In the genomic region with DNA sequence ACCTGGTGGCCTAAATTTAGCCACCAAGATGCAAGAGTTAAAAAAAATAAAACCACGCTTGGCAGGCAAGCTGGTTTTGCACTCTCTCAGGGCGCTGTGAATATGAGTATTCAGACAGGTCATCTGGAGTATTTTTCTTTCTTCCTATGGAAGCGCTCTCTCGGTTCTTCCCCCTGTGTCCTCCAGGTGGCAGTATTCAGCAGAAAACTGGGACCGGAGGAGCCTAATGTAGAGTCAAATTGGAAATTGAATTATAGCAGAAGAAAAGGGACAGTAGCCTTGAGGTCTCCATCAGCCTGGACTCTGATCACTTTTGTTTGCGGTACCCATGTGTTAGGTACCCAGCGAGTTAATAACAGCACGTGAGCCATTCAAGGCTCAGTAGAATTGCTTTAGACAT, we compare ENCODE assay signal across 9 mouse cellular contexts.
DNase-seq lines count a peak whose midpoint lies in the region; ATAC-seq and TF ChIP-seq lines count a peak whose summit lies in the region.
"Had no signal": no experiment of that assay in that cellular context is flagged by ENCODE, and none has a peak within 500 bp of the region (broad histone marks: within the 10 kb centered on the region; RNA-seq: fewer than 3 reads in every experiment).

No protein-coding gene starts in this region.

- H3K4me1 ChIP-seq in forebrain, embryonic 10.5 days = peaks cover 12% of the 10 kb centered on the region; the same call in 1 of the 2 replicates
- H3K4me1 ChIP-seq in hindbrain, embryonic 15.5 days (replicated peaks) = peaks cover 5% of the 10 kb centered on the region; the same call in 1 of the 2 replicates
- peaks cover 25% of the 10 kb centered on the region for H3K4me1 ChIP-seq in midbrain, embryonic 15.5 days
- no peaks in the 10 kb centered on the region for H3K4me1 ChIP-seq in spleen, adult 2 months (ENCODE audit: control insufficient read depth, insufficient read depth, insufficient read length)

- TF ChIP-seq CTCF in spleen, adult 2 months (IDR thresholded peaks at IDR 0.05; ENCODE audit: extremely low read depth, insufficient read depth, insufficient read length, insufficient replicate concordance) = peak; percentile 60; the same call in 1 of the 2 replicates

- no peak overlapping the region for H3K4me2 ChIP-seq in hindbrain, embryonic 15.5 days
- no peak overlapping the region for H3K4me2 ChIP-seq in midbrain, embryonic 15.5 days
- H3K4me2 ChIP-seq: lung, embryonic 15.5 days had no signal

- WGBS in forebrain, embryonic 10.5 days = 45% methylated on average over 8 of the region's 8 CpGs
- 21% methylated on average over 8 of the region's 8 CpGs for WGBS in hindbrain, embryonic 15.5 days
- 24% methylated on average over 8 of the region's 8 CpGs for WGBS in midbrain, embryonic 15.5 days
- 28% methylated on average over 8 of the region's 8 CpGs for WGBS in spleen, adult 2 months

- peak; percentile 65 for ATAC-seq in hindbrain, embryonic 15.5 days (ENCODE audit: low FRiP score, low read depth)
- ATAC-seq in midbrain, embryonic 15.5 days (replicated peaks) = 0 out of 2 replicates have a peak, but pooled peaks have one; percentile 38

- TF ChIP-seq POLR2A in spleen, adult 2 months (IDR thresholded peaks at IDR 0.05; ENCODE audit: low read depth, low read length) = no peak

- no peak overlapping the region for H3K4me3 ChIP-seq in forebrain, embryonic 10.5 days
- no peak overlapping the region for H3K4me3 ChIP-seq in hindbrain, embryonic 15.5 days
- H3K4me3 ChIP-seq in midbrain, embryonic 15.5 days = no peak overlapping the region
- H3K4me3 ChIP-seq in spleen, adult 2 months (ENCODE audit: extremely low read depth, insufficient read depth, insufficient read length) = no peak overlapping the region
- H3K4me3 ChIP-seq: lung, embryonic 15.5 days had no signal

- H3K9me3 ChIP-seq in forebrain, embryonic 10.5 days = no peaks in the 10 kb centered on the region
- H3K9me3 ChIP-seq in hindbrain, embryonic 15.5 days = no peaks in the 10 kb centered on the region
- H3K9me3 ChIP-seq in midbrain, embryonic 15.5 days = no peaks in the 10 kb centered on the region
- H3K9me3 ChIP-seq: lung, embryonic 15.5 days had no signal

- intact Hi-C loops in left cerebral cortex, postnatal 14 days (cut with DNase I) = loop anchor here (1.0 to 5.0 kb wide), 2 partner anchors 271 to 636 kb away; partner anchors contain the start of gene Hoxa7

- peaks cover 25% of the 10 kb centered on the region for H3K36me3 ChIP-seq in forebrain, embryonic 10.5 days (replicated peaks)
- H3K36me3 ChIP-seq in hindbrain, embryonic 15.5 days = no peaks in the 10 kb centered on the region
- H3K36me3 ChIP-seq in midbrain, embryonic 15.5 days (replicated peaks) = no peaks in the 10 kb centered on the region
- no peaks in the 10 kb centered on the region; the same call in none of the 2 replicates for H3K36me3 ChIP-seq in spleen, adult 2 months (ENCODE audit: control insufficient read depth, insufficient read depth, low read length)
- H3K36me3 ChIP-seq: lung, embryonic 15.5 days had no signal

- no peak overlapping the region for H3K27ac ChIP-seq in forebrain, embryonic 10.5 days
- H3K27ac ChIP-seq in hindbrain, embryonic 15.5 days (replicated peaks) = peak overlapping the region; percentile 76
- peak overlapping the region; percentile 45; the same call in 1 of the 2 replicates for H3K27ac ChIP-seq in midbrain, embryonic 15.5 days
- H3K27ac ChIP-seq in spleen, adult 2 months (ENCODE audit: insufficient read depth, low read length) = no peak overlapping the region
- H3K27ac ChIP-seq: lung, embryonic 15.5 days had no signal

- no peak overlapping the region for H3K9ac ChIP-seq in hindbrain, embryonic 15.5 days
- H3K9ac ChIP-seq in midbrain, embryonic 15.5 days = no peak overlapping the region
- H3K9ac ChIP-seq: lung, embryonic 15.5 days had no signal

- DNase-seq in left cerebral cortex, adult 18-20 months (ENCODE audit: low spot score in 2 of 2) = peak; percentile 77 to 80
- DNase-seq in left cerebral cortex, adult 11 months (ENCODE audit: low spot score) = no peak
- DNase-seq in brain, adult 2 months (ENCODE audit: low read depth, low spot score) = peak; percentile 86
- peak; percentile 64 for DNase-seq in forebrain, embryonic 10.5 days (ENCODE audit: extremely low spot score, low spot score)
- DNase-seq in left cerebral cortex, postnatal 14 days (ENCODE audit: low spot score in 2 of 2) = peak; percentile 70 to 81
- peak in 1 of 2 experiments; percentile 39 for DNase-seq in spleen, adult 2 months (ENCODE audit: low read depth in 1 of 2, low spot score in 2 of 2)

- H3K27me3 ChIP-seq in forebrain, embryonic 10.5 days (ENCODE audit: poor library complexity, severe bottlenecking) = no peaks in the 10 kb centered on the region
- H3K27me3 ChIP-seq in hindbrain, embryonic 15.5 days = no peaks in the 10 kb centered on the region
- no peaks in the 10 kb centered on the region for H3K27me3 ChIP-seq in midbrain, embryonic 15.5 days (replicated peaks)
- H3K27me3 ChIP-seq in spleen, adult 2 months (ENCODE audit: control insufficient read depth, insufficient read depth, low read length) = no peaks in the 10 kb centered on the region
- H3K27me3 ChIP-seq: lung, embryonic 15.5 days had no signal

Comparison
In these comparisons a context has a peak if more than half of its experiments do, and no peak if none do; other contexts are left out.
1. H3K27ac ChIP-seq: peak in hindbrain, embryonic 15.5 days (single experiment) and midbrain, embryonic 15.5 days (single experiment); none in forebrain, embryonic 10.5 days (single experiment) and spleen, adult 2 months (single experiment).